Mouse (Mus musculus) telencephalon, adult 2 months (tissue): Measurements from ENCODE around the gene Fars2.

Source experiments
- DNase-seq: peaks from one replicate; pipeline ENCODE4 v3.0.0-alpha.2; 2011; ENCODE audit warnings: low read depth, low spot score

The Fars2 gene

GRCm38 (mm10) chr13:36683581-36683980 is 566.4 kb downstream of the Fars2 start:
- no peak for DNase-seq

DNA sequence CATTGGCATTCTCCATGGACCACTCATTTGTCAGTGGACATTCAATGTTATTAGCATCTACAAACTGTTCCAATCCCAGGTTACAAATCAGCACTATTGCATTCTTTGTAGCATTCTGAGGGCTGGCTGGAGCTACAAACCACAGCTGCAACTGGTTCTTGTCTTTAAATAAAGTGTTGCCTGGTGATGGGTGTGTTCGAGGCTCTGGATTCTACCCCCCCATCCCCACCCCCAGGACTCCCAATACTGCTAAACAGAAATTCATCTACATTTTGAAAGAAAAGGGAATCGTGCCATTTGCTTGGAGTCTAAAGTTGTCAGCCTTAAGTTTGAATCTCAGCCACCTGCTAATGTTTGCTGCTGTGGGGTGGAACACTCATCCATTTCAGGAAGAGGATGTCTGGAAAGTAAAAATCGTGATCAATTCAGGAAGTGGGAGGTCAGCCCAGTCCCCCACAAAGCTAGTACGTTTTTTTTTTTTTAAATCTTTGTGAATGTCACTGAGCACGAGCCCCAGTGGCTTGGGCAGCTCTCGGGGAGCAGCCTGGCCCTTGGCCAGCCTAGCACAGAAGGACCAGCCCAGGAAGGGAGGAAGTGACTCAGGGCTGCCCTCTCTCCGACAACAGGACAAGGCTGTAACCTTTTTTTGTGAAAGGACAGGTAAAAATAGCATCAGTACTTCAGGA is 578.4 kb downstream of the Fars2 start:
- peak; percentile 83 for DNase-seq

DNA sequence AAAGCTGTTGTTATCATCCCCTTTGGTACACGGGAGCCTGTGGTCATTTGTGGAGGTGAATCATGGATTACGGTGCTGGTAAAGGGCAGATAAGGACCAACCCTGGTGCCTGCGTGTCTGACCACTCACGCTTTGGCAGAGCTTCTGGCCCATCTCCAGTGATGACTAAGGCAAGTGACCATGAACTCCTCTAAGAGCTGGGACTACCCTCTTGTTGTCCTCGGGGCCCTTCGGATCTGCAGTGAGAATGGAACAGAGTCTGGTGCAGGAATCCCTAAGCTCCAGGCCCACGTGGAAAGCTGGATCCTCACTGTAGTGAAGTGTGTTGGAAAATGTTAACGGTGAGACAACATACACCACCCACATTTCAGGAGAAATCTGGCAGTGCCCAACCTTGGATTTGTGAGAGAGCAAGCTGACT is 579.1 kb downstream of the Fars2 start:
- peak; percentile 78 for DNase-seq

GRCm38 (mm10) chr13:36707088-36707690 is 590.0 kb downstream of the Fars2 start:
- no peak for DNase-seq

GRCm38 (mm10) chr13:36714101-36714500 is 596.9 kb downstream of the Fars2 start:
- no peak for DNase-seq

DNA sequence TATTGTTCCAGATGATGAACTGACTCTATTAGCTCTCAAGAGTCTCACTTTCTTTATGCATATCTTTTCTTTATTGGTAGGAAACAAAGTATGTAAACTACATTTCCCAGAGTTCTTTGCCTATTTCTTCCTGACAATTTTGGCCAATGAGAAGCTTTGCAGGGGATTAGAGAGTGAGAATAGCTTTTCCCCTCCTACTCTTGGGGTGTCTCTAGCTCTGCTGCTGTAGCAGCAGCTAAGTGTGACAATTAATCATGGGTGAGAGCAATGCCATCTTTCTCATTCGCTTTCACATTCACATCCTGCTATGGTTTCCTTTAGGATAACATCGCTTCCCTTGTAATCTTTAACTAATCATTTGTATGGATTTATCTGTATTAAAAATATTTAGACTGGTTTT is 599.5 kb downstream of the Fars2 start:
- DNase-seq: no peak

- DNase-seq: no peak
Observed at GRCm38 (mm10) chr13:36717376-36717775, 600.2 kb downstream of the Fars2 start.

DNA sequence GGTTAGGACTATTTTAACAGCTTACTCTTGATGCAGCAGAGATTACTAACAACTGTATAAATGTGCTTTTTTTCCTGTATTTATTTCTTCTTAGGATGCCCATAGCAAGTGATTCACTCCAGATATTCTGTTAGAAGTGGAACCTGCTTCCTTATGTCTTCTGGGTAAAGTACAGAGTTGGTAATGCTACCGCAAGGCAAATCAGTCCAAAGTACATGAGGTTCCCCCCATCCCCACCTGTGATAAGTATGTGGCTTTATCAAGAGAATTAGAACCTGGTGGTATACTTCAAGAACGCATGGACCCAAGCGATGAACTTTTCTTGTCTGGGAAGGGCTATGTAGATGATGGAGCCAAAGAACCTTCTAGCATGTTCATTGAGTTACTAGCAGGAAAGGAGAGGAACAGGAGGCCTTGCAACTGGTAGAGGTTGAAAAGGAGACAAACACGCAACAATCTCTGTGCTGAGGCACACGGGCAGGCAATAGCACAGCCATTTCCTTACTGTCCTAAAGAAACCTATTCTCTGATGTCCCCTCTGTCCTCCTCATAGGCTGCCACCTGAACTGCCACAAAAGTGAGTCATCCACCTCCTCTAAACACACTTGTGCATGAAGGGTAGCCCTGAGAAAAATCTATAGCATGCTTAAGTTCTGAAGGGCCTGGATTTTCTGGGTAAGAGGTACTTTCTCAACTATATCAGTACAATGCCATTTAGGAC is 603.2 kb downstream of the Fars2 start:
- no peak for DNase-seq

GRCm38 (mm10) chr13:36722309-36722708 is 605.1 kb downstream of the Fars2 start:
- DNase-seq: no peak

DNA sequence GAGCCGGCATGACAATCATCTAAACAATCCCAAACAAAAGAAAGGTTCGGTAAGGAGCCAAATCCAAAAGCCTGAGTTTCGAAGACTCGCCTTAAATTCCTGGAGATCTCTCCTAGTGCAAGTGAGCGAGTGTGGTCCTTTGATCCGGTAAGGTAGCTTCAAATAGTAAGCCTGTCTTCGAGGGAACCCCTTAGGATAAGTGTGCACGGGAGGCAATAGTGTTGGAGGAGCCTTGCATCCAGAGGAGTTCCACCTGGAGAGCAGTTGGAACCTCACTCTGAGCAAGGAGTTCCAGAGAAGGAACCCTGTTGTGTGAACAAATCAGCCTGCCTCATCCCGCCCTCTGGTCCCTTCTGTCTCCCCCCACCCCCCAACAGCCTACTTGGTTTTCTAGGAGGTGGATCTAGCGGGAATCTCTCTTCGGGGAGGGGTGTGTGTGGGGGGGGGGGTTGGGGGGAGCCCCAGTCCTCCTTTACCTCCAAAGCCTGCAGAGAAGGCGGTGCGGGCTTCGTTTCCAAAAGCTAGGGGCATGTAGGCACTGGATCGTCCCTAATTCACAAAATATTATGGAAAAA is 606.6 kb downstream of the Fars2 start:
- DNase-seq: no peak

DNA sequence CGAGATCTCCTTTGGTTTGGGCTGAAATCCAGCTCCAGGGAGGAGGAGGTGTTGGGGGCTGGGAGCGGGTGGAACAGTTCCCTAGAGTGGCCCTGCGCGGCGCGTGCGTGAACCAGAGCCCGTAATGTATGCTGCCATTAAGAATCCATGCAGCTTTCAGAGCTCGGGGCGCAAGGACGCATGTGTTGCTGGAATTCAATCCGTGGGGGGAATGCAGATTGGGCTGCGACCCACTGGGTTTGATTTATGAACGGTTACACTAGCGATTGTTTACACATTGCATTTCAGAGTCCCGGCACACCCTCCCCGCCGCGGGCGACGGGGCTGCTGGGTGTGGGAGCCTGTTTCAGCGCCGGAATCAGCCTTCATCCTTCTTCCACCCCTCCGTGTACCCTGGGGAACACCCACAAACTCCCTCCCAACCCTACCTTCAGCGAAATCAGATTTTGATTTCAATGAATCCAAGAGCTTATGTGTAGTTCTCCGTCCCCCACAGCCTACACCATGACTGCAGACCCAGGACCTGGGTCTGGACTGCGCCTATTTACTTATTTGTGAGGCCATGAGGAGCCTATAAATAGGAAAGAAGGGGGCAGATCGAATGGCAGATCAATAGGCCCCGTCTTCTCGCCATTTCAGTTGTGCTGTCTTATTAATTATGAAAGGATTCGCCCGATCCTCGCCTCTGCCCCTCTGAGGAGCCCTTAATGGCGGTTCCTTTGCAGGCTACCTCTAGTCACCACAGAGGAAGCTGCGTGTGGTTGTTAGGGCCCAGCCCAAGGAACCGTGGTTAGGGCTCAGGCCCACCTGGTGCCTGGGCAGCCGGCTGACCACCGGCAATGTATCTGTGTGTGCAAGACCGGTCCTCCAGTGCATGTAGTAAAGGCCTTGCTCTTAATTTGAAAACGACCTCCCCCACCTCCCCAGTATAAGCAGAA is 607.6 kb downstream of the Fars2 start:
- DNase-seq: no peak

- no peak for DNase-seq
Observed at GRCm38 (mm10) chr13:36725881-36726280, 608.7 kb downstream of the Fars2 start.

DNA sequence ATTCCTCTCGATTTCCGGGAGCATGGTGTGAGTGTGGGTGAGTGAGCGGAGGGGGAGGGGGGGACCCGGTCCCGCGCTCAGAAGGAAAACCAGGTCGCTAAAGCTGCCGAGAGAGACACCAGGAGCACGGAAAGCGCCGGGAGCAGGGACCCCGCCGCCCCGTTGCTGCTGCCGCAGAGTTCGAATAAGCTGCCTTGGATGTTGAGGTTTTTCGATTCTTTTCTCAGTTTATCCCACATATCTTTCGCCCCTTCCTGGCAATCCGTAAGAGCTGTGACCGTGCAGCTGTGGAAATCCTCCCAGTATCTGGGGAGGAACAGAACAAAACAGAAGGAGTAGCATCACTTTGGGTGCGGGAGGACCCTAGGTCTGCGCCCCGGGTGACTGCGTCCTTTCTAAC is 609.3 kb downstream of the Fars2 start:
- no peak for DNase-seq

DNA sequence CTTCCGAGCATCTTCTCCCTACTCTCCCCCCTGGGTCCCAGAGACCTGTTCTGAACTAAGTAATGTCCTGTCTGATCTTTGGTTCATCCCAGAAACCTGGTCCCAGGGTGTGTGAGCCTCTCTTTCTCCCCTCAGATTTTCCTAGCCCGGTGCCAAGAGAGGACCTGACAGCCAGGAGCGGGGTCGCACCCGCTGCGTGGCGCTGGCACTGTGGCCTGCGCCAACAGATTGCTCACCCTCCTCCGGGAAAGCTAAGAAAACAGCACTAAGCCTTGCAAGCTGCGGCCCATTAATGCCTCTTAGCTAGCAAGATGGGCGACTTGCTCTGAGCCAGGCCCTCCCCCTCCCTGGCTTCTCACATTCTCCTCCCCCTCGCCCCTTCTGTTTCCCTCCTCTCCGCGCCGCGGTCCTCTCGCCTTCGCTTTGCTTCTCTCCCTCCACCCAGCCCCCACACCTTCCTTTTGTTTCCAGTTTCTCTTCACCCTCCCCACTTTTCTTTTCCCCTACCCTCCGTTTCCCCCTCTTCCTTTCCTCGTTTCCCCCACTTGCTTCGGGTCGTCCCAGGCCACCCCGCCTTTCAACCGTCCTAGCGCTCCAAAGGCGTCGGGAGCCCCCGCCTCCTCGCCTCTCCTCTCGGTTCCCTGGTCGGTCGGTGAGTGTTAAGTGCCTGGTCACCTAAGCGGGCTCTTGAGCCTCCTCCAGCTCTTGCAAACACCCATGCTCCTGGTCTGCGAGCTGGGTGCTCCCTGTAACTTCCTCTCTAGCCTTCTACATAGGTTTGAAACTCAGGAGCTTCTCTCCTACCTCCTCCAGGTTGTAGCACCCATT is 610.0 kb downstream of the Fars2 start:
- DNase-seq: peak; percentile 83

- DNase-seq: no peak
Observed at GRCm38 (mm10) chr13:36727779-36728470, 610.7 kb downstream of the Fars2 start.

- no peak for DNase-seq
Observed at GRCm38 (mm10) chr13:36728509-36728908, 611.3 kb downstream of the Fars2 start.

DNA sequence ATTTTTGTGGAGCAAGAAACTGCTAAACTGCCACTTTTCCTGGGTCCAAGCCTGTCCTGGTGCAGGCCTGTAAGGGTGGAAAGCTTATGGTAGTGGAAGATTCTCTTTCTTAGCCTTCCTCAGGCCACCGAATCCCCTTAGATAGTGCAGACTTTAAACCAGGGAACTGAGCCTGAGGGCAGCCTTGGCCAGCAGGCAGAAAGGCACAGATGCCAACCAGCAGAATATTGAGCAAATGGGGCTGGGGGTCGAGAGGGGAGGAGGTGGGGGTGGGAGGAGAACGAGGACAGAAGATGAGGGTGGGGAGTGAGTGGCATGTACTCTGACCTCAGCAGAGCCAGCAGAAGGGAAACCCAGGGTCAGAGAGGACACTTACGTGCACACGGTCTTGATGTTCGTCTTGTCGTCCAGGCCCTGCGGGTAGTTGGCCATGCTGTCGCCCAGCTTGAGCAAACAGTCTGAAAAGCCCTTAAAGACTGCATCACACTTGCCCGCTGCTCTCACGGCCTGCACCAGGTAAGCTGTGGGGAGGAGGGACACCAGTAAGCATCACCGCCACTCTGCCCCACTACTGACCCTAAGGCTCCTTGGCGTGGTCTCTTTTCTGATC is 612.6 kb downstream of the Fars2 start:
- no peak for DNase-seq

DNA sequence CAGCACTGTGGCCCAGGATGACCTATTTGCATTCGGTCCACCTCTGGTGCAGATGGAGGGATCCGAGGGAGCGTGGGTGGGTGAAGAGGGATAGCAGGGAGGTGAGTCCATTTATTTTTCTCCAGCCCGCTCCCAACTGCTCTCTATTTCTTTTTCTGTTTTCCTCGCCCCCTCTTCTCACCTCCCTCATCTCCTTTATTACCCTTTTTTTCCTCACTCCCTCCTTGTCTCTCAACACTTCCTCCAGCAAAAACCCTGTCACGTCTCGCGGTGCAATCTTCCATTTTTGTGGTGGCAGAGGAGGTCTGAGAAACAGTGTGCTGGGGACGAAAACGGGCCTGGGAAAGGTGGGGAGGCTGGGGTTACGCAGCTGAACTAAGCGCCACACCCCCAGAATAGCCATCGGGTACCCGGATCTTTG is 613.1 kb downstream of the Fars2 start:
- no peak for DNase-seq
